Mouse (Mus musculus) cerebellum, adult 11 months (tissue): ENCODE measurements around the gene Upf2.

Source experiments
- DNase-seq: peaks from one replicate; pipeline ENCODE4 v3.0.0; 2022

The Upf2 gene

DNA sequence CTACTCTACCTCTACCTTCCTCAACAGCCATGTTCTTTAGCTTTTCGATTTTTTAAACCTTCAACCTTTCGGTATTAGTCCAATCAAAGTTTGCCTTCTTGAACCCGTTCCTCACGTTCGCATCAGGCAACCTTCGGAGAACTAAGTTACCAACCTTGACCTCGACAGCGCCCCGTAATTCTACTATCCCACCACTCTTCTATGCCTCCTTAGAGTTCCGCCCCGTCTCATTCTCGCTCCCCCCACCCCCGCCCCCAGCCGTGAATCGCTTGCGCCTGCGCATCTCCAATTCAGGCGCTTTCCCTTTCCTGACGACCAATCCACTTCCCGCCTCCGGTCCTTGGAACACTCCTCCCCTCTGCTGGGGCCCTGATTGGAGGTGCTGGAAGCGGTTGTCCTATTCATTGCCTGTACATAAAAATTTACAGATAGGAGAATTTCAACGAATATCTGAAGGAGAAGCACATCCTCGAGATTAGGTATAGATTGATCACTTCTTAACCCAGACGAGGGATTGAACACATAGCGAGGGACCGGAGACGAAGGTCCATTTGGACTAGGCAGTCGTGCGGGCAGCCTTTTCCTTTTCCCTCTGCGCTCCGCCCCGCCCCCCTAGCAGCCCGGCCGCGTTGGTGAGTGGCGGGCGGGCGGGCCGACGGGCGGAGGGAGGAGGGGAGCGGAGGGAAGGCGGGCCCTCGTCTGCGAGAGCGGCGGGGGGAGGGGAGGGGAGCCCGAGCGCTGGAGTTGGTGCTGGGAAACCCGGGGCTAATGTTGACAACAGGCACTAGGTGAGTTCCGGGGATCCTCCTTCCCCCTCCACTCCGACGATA is at the start of gene Upf2:
Upf2 (plus strand) TSS at position 704 of the 830 bp plus-strand sequence.
- DNase-seq, result peak; percentile 95

DNA sequence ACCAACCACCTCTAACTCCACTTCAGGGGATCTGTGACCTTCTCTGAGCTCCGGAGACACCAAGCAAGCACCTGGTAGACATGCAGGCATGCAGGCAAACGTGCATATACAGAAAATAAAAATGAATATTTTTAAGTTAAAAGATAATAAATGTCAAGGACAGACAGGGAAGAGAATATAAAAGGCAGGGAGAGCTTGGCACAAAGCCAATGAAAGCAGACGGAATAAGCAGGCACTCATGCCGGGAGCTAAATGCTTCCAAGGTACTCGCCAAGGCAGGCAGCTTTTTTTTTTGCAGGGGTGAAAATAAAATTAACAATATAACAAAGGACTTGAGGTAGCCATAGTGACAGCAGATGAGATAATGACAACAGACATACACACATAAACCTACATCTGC is 45.2 kb upstream of the Upf2 start:
- peak; percentile 43 for DNase-seq

DNA sequence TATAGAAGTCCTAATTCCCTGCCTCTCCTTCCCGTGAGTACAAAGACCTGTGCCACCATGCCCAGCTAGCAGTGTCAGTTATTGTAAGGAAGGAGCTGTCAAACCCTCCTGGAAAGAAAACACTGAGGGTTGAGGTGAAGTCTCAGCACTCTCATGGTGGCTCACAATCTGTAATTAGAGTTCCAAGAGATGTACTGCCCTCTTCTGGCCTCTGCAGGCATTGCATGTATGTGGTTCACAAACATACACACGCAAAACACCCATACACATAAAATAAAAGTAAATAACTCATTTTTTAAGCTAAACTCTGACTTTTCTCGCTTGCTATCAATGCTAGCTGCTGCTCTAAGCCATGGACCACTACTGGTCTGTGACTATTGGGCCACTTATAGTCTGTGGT is 44.6 kb upstream of the Upf2 start:
- DNase-seq, result no peak

DNA sequence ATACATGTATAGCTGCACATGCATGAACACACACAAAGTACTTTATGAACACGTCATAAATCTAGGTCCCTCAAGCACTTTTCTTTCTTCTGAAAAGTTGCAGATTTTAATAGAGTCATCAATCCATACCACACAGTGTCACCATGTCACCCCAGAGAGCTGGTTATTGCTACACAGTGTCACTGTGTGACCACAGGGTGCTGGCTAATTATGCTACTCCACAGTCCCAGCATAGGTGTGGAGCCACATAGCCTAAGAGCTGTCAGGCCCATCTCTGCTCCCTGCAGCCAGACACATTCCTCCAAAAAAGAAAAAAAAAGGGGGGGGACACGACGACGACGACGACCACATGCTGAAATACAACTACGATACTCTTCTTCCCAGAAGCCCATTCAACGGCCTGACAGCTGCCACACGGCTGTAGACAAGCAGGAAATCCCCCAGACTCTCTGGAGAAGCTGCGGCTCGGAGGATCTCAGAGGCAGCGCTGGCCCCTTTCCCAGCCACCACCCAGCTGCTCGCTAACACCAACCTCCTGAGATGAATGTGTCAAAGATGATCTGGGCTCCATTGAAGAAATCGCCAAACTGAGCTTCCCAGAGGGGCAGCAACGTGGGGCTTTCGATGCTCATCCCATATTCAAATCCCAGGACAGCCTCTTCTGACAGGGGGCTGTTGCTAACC is 39.8 kb upstream of the Upf2 start:
- DNase-seq, result no peak

DNA sequence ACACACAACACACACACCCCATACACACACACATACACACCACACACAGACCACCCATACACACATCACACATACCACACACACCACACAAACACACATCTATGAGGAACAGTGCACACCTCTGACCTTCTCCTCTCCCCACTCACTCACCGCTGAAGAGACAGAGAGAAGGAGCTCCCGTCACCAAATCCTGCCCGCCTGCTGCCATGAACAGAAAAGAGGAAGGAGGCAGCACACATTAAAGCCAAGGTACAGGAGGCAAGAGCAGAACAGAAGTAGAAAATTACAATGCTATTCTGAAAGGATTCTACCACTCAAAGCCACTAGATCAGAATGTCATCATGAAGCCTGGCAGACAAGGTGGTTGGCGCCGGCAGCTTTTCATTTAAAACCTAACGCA is 28.4 kb upstream of the Upf2 start:
- DNase-seq, result no peak

DNA sequence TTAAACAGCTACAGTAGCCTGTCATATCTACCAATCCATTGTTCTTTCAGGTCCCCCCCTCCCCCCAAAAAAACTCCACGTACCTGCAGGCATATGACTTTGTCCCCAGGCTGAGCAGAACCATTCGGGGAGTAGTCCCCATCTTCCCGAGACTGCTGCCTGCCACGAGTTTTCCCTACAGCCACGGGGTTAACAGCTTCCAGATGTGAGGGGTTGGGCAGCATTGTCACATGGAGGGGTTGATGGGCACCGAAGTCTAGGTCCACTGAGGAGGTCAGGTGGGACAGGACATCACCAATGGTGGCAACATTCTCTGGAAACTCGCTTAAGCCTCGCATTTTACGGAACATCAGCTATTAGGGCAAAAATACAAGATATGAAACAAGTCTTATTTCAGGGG is 27.5 kb upstream of the Upf2 start:
- DNase-seq, result no peak

DNA sequence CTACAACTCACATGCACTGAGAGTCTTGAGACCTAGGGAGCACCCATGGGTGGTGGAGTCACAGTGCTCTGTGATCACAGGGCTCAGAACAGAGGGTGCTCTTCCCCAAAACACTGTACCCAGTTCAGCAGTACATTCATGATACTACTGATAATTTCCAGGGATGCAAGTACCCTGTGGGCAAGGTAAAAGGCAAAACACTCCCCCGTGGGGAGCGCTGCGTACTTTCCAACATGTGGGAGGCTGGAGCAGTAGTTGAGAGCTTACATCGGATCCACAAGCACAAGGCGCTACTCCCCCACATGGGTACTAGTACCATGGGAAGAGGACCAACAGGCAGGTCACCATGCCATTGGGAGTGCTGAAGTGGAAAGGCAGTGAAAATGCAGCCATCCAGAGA is 23.8 kb upstream of the Upf2 start:
- no peak for DNase-seq

DNA sequence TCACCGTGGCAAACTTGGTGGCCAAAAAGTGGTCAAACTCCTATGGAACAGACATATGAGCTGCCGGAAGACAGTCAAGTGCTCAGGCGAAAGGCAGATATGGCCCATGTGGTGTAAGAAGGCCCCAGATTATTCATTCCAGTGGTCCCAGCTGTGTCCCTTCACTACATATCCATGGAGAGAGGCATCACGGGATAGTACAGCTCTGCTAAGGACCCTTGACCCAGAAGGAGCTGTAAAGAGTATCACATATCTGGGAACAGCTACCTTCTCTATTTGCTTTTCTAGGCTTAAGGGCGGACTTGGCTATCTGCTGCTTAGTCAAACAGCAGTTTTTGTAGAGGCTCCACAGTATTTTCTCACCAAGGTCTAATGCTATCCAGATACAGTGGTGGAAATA is 21.5 kb upstream of the Upf2 start:
- no peak for DNase-seq

DNA sequence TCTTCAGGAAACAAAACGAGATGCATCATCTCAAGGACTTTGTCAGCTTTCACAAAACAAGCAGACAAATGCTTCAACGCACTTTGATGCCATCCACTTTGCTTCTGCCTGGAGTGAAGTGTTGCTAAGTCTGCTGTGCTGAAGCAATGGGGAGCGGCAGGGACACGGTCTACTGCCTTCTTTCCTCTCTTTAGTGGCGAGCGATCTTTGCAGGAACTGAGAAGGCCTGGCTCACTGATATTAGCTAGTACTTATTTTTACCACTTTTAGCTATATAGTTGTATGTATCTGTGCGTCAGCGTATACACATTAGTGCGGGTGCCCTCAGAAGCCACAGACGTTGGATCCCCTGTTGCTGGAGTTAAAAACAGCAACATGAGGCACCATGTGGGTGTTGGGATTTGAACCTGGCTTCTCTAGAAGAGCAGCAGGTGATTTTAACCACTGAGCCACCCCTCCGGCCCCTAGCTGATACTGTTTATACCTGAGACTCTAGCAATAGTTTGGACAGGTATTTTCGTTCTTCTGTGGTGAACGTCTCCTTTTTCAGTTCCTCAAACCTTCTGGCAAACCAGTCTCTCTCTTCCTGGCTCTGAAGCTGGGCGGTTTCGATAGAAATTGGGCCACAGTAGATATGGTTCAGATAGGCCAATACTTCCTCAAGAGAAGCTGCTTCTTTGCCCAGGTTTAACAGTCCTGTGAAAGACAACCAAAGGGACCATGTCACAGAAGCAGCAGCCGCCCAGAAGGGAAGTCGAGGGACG is 20.8 kb upstream of the Upf2 start:
- DNase-seq, result no peak

DNA sequence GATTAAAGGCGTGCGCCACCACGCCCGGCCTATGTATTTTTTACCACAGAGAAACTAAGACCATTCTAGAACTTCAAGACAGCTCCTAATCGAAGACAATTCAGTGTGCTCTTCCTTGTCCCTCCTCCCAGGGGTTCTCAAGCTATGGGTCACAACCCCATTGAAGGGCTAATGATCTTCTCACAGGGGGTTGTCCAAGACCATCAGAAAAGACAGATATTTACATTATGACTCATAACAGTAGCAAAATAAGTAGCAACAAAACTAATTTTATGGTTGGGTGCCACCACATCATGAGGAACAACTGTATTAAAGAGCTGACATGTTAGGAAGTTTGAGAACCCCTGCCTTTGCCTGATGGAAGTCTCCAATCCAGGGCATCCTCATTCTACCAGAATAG is 19.3 kb upstream of the Upf2 start:
- DNase-seq, result no peak

DNA sequence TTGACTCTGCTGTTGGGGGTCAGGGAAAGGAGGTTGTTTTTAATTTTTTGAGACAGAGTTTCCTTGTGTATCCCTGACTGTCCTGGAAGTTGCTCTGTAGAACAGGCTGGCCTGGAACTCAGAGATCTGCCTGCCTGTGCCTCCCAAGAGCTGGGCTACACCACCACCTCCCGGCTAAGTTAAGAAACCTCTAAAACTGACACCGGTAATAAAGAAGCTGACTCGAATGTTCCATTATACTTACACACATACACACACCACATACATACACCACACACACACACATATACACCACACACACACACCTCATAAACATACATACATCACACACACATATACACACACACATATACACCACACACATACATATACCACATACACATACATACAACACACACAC is 16.3 kb upstream of the Upf2 start:
- no peak for DNase-seq

DNA sequence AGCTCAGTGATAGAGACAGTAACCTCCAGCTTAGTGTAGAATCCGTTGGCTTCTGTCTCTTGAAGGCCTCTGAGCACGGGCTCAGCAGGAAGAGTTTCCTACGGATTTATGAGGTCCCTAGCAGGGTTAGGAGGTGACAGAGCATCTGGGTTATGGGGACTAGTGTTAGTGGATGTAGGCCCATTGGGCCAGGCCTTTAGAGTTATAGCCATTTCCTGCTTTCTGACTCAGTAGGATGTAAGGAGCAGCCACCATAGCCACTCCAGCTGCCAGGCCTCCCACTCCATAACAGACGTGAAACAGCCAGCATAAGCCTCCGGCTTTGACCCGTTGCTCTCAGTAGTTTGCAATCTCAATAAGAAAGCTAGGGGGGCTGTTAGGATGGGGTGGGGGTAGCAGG is 15.2 kb upstream of the Upf2 start:
- DNase-seq, result no peak

DNA sequence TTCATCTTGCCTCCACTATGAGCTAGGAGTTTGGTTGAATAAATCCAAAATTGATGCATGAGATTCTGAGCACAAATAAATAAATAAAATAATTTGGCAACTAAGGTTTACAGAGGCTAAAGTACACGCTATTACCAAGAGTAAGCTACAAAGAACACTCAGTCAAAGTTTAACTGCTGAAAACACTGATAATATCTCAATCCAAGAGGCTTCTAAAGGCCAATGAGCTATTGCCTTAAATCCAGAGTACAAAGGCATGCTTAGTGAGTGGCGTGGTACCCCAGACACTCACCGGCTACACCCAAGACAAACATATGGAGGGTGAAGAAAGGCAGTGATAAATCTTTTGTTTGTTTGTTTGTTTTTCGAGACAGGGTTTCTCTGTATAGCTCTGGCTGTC is 14.7 kb upstream of the Upf2 start:
- no peak for DNase-seq

DNA sequence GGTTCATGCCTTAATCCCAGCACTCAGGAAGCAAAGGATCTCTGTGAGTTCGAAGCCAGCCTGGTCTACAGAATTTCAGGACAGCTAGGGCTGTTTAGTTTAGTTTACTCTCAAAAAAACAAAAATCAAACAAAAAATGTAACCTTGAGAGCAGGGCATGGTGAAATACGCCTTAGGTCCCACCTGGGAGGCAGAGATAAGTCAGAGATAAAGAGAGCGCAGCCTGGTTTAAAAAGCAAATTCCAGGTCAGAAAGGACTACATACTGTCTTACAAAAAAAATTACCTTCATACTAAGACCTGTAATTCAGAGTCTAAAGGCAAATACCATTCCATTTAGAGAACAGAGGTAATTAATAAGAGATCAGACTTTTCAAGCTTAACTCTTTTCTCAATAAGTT is 11.9 kb upstream of the Upf2 start:
- no peak for DNase-seq

DNA sequence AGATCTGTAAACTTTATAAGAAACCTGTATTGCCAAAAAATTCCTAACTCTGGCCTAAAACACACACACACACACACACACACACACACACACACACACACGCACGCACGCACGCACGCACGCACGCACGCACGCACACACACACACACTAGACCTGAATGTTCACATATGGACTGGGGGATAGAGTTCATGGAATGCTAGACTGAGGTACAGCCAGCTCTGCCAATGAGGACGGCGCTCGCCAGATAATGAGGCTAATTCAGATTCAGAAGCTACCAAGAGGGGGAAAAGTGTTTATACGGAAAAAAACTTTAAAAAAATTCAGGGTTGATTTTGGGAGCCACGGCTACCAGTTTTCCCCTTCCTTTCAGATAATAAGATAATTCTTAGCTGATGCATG is 11.4 kb upstream of the Upf2 start:
- DNase-seq, result no peak

DNA sequence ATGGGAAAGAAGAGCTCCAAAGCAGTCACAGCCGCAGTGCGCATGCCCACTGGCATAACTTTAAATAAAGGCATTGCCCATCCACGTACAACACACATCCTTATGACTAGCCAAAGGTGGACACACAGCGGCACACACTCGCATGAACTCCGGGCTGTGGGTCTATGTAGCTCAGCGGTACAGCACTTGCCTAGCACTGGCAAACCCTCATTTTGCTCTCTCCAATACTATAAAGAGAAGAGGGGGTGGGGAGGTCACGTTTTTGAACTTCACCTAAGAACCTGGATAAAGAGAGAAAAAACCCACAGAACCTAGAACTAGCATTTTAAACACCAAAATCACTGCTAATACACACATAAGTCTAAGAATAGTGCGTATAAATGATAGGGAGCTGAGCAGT is 10.3 kb upstream of the Upf2 start:
- no peak for DNase-seq

DNA sequence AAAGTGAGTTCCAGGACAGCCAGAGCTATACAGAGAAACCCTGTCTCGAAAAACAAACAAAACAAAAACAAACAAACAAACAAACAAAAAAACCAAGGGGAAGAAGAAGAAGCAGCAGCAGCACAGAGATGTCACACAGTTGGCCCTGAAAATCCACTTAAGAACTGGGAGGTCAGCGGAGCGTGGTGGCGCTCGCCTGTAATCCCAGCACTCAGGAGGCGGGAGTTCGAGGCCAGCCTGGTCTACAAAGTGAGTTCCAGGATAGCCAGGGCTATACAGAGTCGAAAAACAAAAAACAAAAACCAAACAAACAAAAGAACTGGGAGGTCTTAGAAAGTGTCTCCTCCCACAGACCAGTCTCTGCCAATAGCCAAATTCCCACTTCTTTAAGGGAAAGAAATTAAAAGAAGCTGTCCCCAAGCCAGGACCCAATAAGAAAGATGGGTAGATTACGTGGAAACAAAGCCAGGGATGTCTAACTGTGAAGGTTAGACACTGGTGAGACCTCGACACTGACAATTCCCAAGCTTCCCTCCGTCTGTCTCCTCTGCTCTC is 9.3 kb upstream of the Upf2 start:
- DNase-seq, result no peak

DNA sequence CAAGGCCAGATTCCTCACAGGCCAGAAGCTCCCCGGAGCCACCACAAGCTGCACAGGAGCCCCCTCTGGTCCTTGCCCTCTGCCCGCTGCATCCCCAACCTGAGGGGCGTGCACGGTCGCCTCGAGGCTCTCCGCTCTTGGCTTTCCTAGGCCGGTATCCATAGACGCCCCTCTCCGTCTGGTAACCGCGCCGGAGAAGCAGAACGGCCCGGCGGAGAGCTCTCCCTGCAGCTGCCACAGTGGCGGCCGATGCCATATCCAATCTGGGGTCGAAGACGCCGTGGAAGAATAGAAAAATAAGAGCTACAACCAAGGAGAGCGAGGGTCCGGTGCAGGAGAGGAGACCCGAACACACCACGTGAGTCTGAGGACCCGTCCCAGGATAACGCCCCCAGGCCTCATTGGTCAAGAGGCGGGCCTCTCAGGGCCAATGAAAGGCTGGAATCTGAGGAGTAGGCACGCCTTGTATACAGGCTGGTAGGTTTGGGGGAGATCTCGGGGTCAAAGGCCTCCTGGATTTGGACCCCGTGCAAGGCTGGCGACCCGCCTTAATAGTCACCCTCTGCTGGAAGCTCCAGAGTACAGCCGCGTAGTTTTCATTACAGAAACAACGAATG is 8.7 kb upstream of the Upf2 start, which contains the start of gene Dhtkd1:
Dhtkd1 (minus strand) TSS at position 377 of the 617 bp plus-strand sequence.
- peak; percentile 48 for DNase-seq

DNA sequence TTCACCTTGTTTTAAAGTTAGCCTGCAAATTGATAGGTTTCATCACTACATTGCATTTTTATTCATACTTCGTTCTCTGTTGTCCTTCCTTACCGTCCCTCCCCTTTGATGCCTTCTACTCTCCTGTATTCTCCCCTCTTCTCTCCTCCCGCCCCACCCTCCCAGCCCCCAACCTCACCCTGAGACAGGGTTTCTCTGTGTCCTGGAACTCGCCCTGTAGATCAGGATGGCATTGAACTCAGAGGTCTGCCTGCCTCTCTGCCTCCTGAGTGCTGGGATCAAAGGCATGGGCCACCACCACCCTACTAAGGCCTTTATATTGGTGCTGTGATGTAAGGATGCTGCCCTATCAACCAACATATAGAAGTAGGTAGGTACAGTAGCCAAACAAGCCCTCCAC is 8.2 kb upstream of the Upf2 start:
- DNase-seq, result no peak

DNA sequence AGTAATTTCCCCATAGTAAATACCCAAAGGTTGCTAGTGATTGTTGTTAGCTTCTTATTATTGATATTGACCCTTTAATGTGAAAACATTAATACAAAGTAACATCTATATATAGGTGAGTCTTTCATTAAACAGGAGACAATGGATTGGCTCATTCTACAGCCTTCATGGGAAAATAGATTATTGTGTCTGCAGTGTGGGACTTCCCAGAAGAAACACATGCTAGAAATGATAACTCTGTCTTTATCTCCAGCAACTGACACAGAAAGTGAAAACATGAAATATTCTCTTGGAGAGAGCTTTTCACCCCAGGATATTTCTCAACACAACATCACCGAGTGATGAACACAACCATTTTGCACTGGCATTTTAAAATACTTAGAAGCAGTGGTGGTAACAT is 5.6 kb upstream of the Upf2 start:
- no peak for DNase-seq

DNA sequence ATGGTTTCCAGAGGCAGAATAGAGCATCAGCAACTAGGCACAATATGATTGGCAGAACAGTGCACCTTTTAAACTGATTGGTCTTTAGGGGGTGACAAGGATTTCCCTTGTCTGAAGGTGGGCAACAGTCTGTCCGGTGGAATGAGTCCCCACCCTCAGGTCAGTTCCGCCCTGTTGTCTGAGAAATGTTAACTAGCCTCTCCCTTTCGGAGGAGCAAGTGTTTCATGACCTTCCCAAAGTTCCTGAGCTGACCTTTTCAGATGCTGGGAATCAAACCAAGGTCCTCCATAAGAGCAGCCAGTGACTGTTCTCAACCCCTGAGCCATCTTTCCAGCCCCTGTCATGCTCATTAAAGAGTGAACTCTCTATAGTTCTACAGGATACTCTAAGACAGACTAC is 4.4 kb upstream of the Upf2 start:
- DNase-seq, result no peak

DNA sequence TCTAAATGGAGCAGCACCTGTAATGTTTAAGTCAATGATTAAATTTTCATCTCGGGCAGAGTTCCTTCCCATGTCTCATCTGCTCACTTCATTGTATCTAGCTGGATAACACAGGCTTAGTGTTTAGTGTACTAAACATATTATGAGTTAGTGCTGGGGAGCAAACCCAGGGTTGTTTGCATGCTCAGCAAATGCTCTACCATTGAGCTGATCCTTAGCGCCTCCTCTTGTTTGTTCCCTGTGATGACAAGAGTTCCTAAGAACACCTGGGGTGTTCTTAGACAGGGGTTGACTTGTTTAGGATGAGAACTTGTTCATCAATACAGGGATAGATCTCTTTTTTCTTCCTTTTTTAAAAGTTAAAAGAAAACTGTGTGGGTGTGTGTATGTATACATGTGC is 2.3 kb upstream of the Upf2 start:
- no peak for DNase-seq

DNA sequence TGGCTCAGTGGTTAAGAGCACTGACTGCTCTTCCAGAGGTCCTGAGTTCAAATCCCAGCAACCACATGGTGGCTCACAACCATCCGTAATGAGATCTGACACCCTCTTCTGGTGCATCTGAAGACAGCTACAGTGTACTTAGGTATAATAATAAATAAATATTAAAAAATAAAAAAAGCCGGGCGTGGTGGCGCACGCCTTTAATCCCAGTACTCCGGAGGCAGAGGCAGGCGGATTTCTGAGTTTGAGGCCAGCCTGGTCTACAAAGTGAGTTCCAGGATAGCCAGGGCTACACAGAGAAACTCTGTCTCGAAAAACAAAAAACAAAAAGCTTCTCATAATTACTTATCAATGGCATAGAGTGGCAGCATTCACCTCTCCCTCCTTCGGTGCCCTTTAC is 1.4 kb upstream of the Upf2 start:
- peak; percentile 13 for DNase-seq
